Mouse (Mus musculus): ENCODE data around the gene Cep83.

DNA sequence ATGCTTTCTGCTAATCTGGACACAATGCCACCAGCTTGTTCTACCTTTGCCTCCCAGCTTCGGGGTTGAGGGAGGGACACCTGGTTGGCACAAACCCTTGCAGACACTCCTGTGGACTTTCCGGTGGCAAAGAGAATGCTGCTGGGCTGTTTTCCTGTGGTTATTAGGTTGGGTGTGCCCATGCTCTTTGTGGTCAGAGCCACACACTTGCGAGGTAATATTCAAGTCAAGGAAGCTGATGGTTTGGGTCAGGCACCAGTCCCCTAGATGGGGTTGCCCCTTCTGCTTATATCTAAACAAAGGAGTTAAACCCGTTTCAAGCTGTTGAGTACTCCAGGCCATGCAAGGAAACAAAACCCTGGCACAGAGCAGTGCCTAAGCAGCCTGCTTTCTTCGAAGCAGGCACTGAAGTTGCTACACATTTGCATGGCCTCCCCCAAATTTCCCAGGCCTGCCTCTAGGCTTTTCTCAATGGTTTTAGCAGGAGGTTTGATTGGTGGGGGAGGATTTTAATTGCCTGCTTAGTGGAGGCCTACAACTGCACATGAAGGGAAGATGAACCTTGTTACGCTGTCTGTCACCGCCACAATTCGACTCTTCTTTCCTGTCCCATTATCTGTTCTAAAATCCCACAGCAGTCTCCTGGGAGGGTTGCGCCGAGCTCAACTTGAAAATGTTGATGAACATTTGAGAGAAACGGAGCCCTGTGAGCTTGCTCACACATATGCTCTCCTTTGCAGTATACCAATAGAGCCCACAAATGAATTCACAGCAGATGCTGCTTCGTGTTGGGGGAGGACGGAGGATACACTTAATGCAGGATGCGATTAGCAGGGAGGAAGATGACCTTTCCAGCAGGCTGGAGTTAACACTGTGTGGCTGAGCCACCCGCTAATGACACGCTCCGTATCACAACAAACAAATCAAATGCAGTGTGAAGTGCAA lies 123.7 kb downstream of the Cep83 start:
- no peak for TF ChIP-seq CTCF (IDR thresholded peaks at IDR 0.05; ENCODE audit: low read depth)
- no peak for TF ChIP-seq EP300 (IDR thresholded peaks at IDR 0.05; ENCODE audit: low read depth)
